Mouse (Mus musculus): Measurements from ENCODE around the gene Glyatl3.

The Glyatl3 gene

GRCm38 (mm10) chr17:40914250-40914649, at the start of gene Glyatl3:
TSS of gene Glyatl3 (minus strand) at chr17:40914350.
- no peak for DNase-seq (ENCODE audit: low spot score)

- no peak for DNase-seq (ENCODE audit: low spot score)
Measured at GRCm38 (mm10) chr17:40948518-40948917, 34.4 kb upstream of the Glyatl3 start.

- peak; percentile 95 for DNase-seq (ENCODE audit: low spot score)
Measured at GRCm38 (mm10) chr17:40934420-40935231, 20.5 kb upstream of the Glyatl3 start, which contains the start of the genes Mut and Cenpq. TSS of gene Mut (plus strand) at chr17:40934685. TSS of gene Cenpq (minus strand) at chr17:40935047.

GRCm38 (mm10) chr17:40933985-40934384, 19.8 kb upstream of the Glyatl3 start:
- DNase-seq (ENCODE audit: low spot score): peak; percentile 0

GRCm38 (mm10) chr17:40915499-40915898, 1.3 kb upstream of the Glyatl3 start:
- DNase-seq (ENCODE audit: low spot score): no peak

GRCm38 (mm10) chr17:40904721-40905154, 9.4 kb downstream of the Glyatl3 start:
- DNase-seq (ENCODE audit: low spot score): no peak

GRCm38 (mm10) chr17:40904056-40904597, 10.0 kb downstream of the Glyatl3 start:
- DNase-seq (ENCODE audit: low spot score): no peak

GRCm38 (mm10) chr17:40903345-40903744, 10.8 kb downstream of the Glyatl3 start:
- no peak for DNase-seq (ENCODE audit: low spot score)

GRCm38 (mm10) chr17:40899783-40900363, 14.3 kb downstream of the Glyatl3 start:
- DNase-seq (ENCODE audit: low spot score): no peak

- DNase-seq (ENCODE audit: low spot score): no peak
Measured at GRCm38 (mm10) chr17:40896863-40897262, 17.3 kb downstream of the Glyatl3 start.

- DNase-seq (ENCODE audit: low spot score): no peak
Measured at GRCm38 (mm10) chr17:40887849-40888536, 26.2 kb downstream of the Glyatl3 start.

GRCm38 (mm10) chr17:40885155-40885554, 29.0 kb downstream of the Glyatl3 start:
- DNase-seq (ENCODE audit: low spot score): no peak

- DNase-seq (ENCODE audit: low spot score): no peak
Measured at GRCm38 (mm10) chr17:40882172-40882571, 32.0 kb downstream of the Glyatl3 start.

- no peak for DNase-seq (ENCODE audit: low spot score)
Measured at GRCm38 (mm10) chr17:40879924-40880691, 34.0 kb downstream of the Glyatl3 start, which contains the start of gene 9130008F23Rik. TSS of gene 9130008F23Rik (minus strand) at chr17:40880559.

GRCm38 (mm10) chr17:40879528-40879923, 34.6 kb downstream of the Glyatl3 start:
- DNase-seq (ENCODE audit: low spot score): no peak

- no peak for DNase-seq (ENCODE audit: low spot score)
Measured at GRCm38 (mm10) chr17:40877741-40878140, 36.4 kb downstream of the Glyatl3 start.

- DNase-seq (ENCODE audit: low spot score): no peak
Measured at GRCm38 (mm10) chr17:40875568-40875967, 38.6 kb downstream of the Glyatl3 start.

- no peak for DNase-seq (ENCODE audit: low spot score)
Measured at GRCm38 (mm10) chr17:40874701-40875100, 39.4 kb downstream of the Glyatl3 start.

GRCm38 (mm10) chr17:40873582-40874011, 40.6 kb downstream of the Glyatl3 start:
- no peak for DNase-seq (ENCODE audit: low spot score)

- DNase-seq (ENCODE audit: low spot score): no peak
Measured at GRCm38 (mm10) chr17:40872626-40873025, 41.5 kb downstream of the Glyatl3 start.

- no peak for DNase-seq (ENCODE audit: low spot score)
Measured at GRCm38 (mm10) chr17:40868952-40869747, 45.0 kb downstream of the Glyatl3 start.
